Mouse (Mus musculus) embryonic fibroblast, embryonic 13.5 days (primary cell): ENCODE measurements around the gene Gm5580. TPM values are rescaled to one million over a fixed set of nuclear protein-coding genes. Genes with fewer than 3 reads are reported as not detected.
"Not testable (repeated sequence)": the region's sequence is repeated elsewhere in the genome, so short reads cannot be mapped to it uniquely, and the experiment has no call there.

Experiments
- H3K27ac ChIP-seq: 2 replicates; pipeline ENCODE4 v1.5.1; 2012; ENCODE audit warnings: low read length, control low read depth, inconsistent platforms; ENCODE audit not compliant: insufficient read depth
- H3K4me1 ChIP-seq: 2 replicates; pipeline ENCODE4 v1.6.1; 2011; ENCODE audit warnings: low read length; ENCODE audit not compliant: control insufficient read depth, insufficient read depth
- H3K4me3 ChIP-seq: 2 replicates; pipeline ENCODE4 v1.5.1; 2011; ENCODE audit warnings: mild to moderate bottlenecking, control low read depth, low read length; ENCODE audit not compliant: insufficient read depth
- CTCF ChIP-seq: IDR thresholded peaks from 2 replicates; pipeline ENCODE4 v1.5.1; 2011; ENCODE audit warnings: mild to moderate bottlenecking, control low read depth, low read length, moderate library complexity, borderline replicate concordance; ENCODE audit not compliant: insufficient read depth
- POLR2A ChIP-seq: IDR thresholded peaks from 2 replicates; pipeline ENCODE4 v1.6.1; 2011; ENCODE audit warnings: low read depth, mild to moderate bottlenecking, control low read depth, low read length, moderate library complexity
- polyA plus RNA-seq: library from polyadenylated mRNA; stranded (reverse); fragments of >200 nt; gene quantifications from 2 replicates; pipeline ENCODE4 v1.2.4, GENCODE M21; 2011; ENCODE audit warnings: low read depth; ENCODE audit not compliant: missing spikeins, insufficient read length

Gene Gm5580
- polyA plus RNA-seq, result not detected in 2 replicates

- not testable (repeated sequence) for H3K4me3 ChIP-seq, H3K4me1 ChIP-seq, H3K27ac ChIP-seq
Observed at GRCm38 (mm10) chr6:116550841-116551240, at the start of gene Gm5580. TSS of gene Gm5580 (plus strand) at chr6:116551141.

- H3K4me1 ChIP-seq, H3K4me3 ChIP-seq, H3K27ac ChIP-seq: not testable (repeated sequence)
Observed at GRCm38 (mm10) chr6:116506302-116507003, 44.5 kb upstream of the Gm5580 start, which contains the start of gene Olfr212. TSS of gene Olfr212 (plus strand) at chr6:116506516.

GRCm38 (mm10) chr6:116514832-116515231 is 36.1 kb upstream of the Gm5580 start:
- Histone ChIP-seq H3K27ac (no peak overlapping the region), H3K4me1 (no peaks in the 10 kb centered on the region), H3K4me3 (no peak overlapping the region)
- TF ChIP-seq CTCF, result no peak
- TF ChIP-seq POLR2A, result no peak

- no peak within 1 kb of the TSS for H3K4me3 ChIP-seq
- no peaks in the 10 kb centered on the region for H3K4me1 ChIP-seq
- no peak within 1 kb of the TSS for H3K27ac ChIP-seq
- TF ChIP-seq POLR2A (no peak), CTCF (no peak)
Observed at GRCm38 (mm10) chr6:116538156-116538555, 12.8 kb upstream of the Gm5580 start, which contains the start of gene Olfr213. TSS of gene Olfr213 (plus strand) at chr6:116538456.

GRCm38 (mm10) chr6:116542500-116542899 is 8.4 kb upstream of the Gm5580 start:
- TF ChIP-seq CTCF (no peak), POLR2A (no peak)
- H3K4me3 ChIP-seq, result no peak overlapping the region

DNA sequence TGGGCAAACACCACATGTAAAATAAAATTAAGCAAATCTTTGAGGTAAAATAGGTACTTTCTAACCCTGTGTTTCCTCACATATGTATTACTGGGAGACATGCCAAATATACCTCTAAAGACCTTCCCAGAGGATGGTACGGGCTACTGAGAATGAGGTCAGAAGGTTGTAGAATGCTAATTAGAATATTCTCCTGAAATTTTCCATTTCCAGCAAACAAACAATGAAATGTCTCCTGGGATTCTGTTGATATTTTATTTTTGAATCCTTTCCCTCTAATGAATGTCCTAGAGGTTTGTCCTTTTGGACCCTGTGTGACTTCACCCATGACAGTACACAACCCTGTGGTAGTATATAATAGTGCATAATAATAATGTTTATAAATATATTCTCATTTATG is 3.0 kb downstream of the Gm5580 start, which contains the start of gene Olfr214:
TSS of gene Olfr214 (plus strand) at position 301 of the 400 bp plus-strand sequence.
- Histone ChIP-seq H3K27ac (no peak within 1 kb of the TSS), H3K4me3 (no peak within 1 kb of the TSS), H3K4me1 (no peaks in the 10 kb centered on the region)
- TF ChIP-seq POLR2A, result no peak
- TF ChIP-seq CTCF, result no peak

More at GRCm38 (mm10) chr6:116542500-116542899, 8.4 kb upstream of the Gm5580 start:
- H3K27ac ChIP-seq, result no peak overlapping the region
- H3K4me1 ChIP-seq, result no peaks in the 10 kb centered on the region

DNA sequence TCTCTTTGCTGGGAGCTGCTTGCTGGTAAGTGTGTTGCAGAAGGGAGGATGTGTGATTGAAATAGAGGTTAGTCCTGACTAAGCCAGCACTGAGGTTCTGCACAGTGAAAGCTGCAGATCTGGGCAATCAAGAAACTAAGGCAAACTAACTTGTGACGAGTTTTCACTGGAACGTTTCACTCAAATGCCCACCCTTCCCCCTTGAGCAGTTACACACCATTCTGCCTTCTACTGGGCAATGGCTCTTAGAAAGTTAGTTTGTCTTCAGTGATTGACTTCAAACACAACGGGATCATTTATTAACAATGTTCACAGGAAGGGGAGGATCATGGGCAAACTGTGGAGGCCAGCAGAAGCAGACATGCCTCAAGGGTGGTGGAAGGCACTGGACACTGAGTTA is 4.0 kb downstream of the Gm5580 start:
- Histone ChIP-seq H3K27ac (no peak overlapping the region), H3K4me1 (no peaks in the 10 kb centered on the region), H3K4me3 (no peak overlapping the region)
- TF ChIP-seq CTCF, result no peak
- no peak for TF ChIP-seq POLR2A

DNA sequence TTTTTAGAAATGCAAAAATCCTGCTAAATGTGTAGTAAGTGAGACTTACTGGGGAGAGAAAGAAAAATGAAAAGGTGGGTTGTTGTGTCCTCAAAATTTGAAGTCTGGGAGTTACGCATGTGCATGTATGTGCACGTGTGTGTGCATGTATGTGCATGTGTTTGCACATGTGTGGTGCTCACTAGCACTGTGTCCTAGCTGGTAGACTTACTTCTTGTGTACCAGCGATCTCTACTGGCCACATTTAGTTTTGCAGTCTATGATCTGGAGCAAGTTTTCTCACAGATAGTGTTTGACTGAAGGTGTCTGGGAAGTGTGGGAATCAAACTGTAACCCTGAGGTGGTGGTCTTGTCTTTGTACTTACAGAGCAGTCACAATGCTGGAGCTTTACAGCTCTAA is 18.9 kb downstream of the Gm5580 start:
- Histone ChIP-seq H3K4me3 (no peak overlapping the region), H3K4me1 (no peaks in the 10 kb centered on the region), H3K27ac (no peak overlapping the region)
- TF ChIP-seq CTCF (no peak; the same call in 1 of the 2 replicates), POLR2A (no peak)

- H3K4me1 ChIP-seq, result no peaks in the 10 kb centered on the region
- H3K27ac ChIP-seq, result no peak within 1 kb of the TSS
- no peak within 1 kb of the TSS for H3K4me3 ChIP-seq
- TF ChIP-seq CTCF, result no peak
- TF ChIP-seq POLR2A, result no peak
Observed at GRCm38 (mm10) chr6:116584095-116584494, 33.2 kb downstream of the Gm5580 start, which contains the start of gene Olfr215. TSS of gene Olfr215 (minus strand) at chr6:116584195.

DNA sequence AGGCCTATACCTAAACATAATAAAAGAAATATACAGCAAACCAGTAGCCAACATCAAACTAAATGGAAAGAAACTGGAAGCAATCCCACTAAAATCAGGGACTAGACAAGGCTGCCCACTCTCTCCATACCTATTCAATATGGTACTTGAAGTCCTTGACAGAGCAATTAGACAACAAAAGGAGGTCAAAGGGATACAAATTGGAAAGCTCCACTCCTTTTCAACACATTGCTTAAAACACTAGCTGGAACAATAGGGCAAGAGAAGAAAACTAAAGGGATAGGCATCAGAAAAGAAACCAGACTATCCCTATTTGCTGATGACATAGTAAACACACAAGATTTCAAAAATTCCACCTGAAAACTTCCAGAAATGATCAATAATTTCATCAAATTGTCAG is 50.0 kb downstream of the Gm5580 start:
- H3K4me1 ChIP-seq, H3K27ac ChIP-seq, H3K4me3 ChIP-seq: not testable (repeated sequence)

Other genes starting within 250 kb of the Gm5580 start
- 33.0 and 47.5 TPM in 2 replicates for gene March8, start 213.1 kb upstream of the Gm5580 start, polyA plus RNA-seq
- gene Alox5, start 90.0 kb upstream of the Gm5580 start, polyA plus RNA-seq, result 0.44 TPM in 1 of 2 replicates, not detected in the other
- gene Olfr211, start 62.0 kb upstream of the Gm5580 start, polyA plus RNA-seq, result not detected in 2 replicates
- not detected in 2 replicates for gene Olfr212, start 44.6 kb upstream of the Gm5580 start, polyA plus RNA-seq
- gene Olfr213, start 12.7 kb upstream of the Gm5580 start, polyA plus RNA-seq, result not detected in 2 replicates
- gene Olfr214, start 3.1 kb downstream of the Gm5580 start, polyA plus RNA-seq, result not detected in 2 replicates
- not detected in 2 replicates for gene Olfr215, start 33.1 kb downstream of the Gm5580 start, polyA plus RNA-seq
- gene Zfp422, start 77.9 kb downstream of the Gm5580 start, polyA plus RNA-seq, result 28.4 and 49.7 TPM in 2 replicates
- not detected in 2 replicates for gene Depp1, start 99.5 kb downstream of the Gm5580 start, polyA plus RNA-seq
- 0.65 and 2.0 TPM in 2 replicates for gene Rassf4, start 122.8 kb downstream of the Gm5580 start, polyA plus RNA-seq
- not detected in 2 replicates for gene Tmem72, start 165.8 kb downstream of the Gm5580 start, polyA plus RNA-seq